ENCODE assay signal across 10 mouse cellular contexts in genomic region chr11:114178746-114179472, GRCm38 (mm10).
DNase-seq lines count a peak whose midpoint lies in the region; ATAC-seq lines count a peak whose summit lies in the region.
"Had no signal": no experiment of that assay in that cellular context is flagged by ENCODE, and none has a peak within 500 bp of the region (broad histone marks: within the 10 kb centered on the region; RNA-seq: fewer than 3 reads in every experiment).

No protein-coding gene starts in this region.

- ATAC-seq in heart, embryonic 15.5 days (replicated peaks; ENCODE audit: insufficient number of reproducible peaks, insufficient read depth, low FRiP score, low read depth), result no peak; the same call in 1 of the 2 replicates
- no peak for ATAC-seq in heart, embryonic 11.5 days (replicated peaks; ENCODE audit: insufficient number of reproducible peaks, low FRiP score, low TSS enrichment)
- ATAC-seq in midbrain, embryonic 13.5 days, result no peak
- no peak for ATAC-seq in midbrain, embryonic 14.5 days (ENCODE audit: low FRiP score, low TSS enrichment)
- ATAC-seq in stomach, embryonic 16.5 days (ENCODE audit: insufficient read depth, low FRiP score), result 0 out of 2 replicates have a peak, but pooled peaks have one; percentile 27
- ATAC-seq: intestine, postnatal 0 days had no signal

- no peak overlapping the region for H3K4me2 ChIP-seq in heart, embryonic 15.5 days
- H3K4me2 ChIP-seq in heart, embryonic 11.5 days, result no peak overlapping the region
- no peak overlapping the region for H3K4me2 ChIP-seq in midbrain, embryonic 13.5 days (replicated peaks)
- no peak overlapping the region for H3K4me2 ChIP-seq in midbrain, embryonic 14.5 days (ENCODE audit: low read length)
- H3K4me2 ChIP-seq in stomach, embryonic 16.5 days (ENCODE audit: low read depth, low read length), result no peak overlapping the region

- H3K9ac ChIP-seq in heart, embryonic 15.5 days, result no peak overlapping the region
- no peak overlapping the region for H3K9ac ChIP-seq in heart, embryonic 11.5 days (ENCODE audit: low read depth, low read length)
- 0 out of 2 replicates have a peak overlapping the region, but pooled peaks have one; percentile 14 for H3K9ac ChIP-seq in midbrain, embryonic 13.5 days (replicated peaks)
- H3K9ac ChIP-seq in midbrain, embryonic 14.5 days (replicated peaks; ENCODE audit: low read length), result no peak overlapping the region
- no peak overlapping the region for H3K9ac ChIP-seq in stomach, embryonic 16.5 days (ENCODE audit: low read length)

- 64% methylated on average over 6 of the region's 6 CpGs for WGBS in heart, embryonic 15.5 days
- WGBS in heart, embryonic 11.5 days (ENCODE audit: insufficient replicate concordance), result 69% methylated on average over 6 of the region's 6 CpGs
- 64% methylated on average over 6 of the region's 6 CpGs for WGBS in midbrain, embryonic 13.5 days
- WGBS in midbrain, embryonic 14.5 days, result 56% methylated on average over 6 of the region's 6 CpGs
- 56% methylated on average over 6 of the region's 6 CpGs for WGBS in stomach, embryonic 16.5 days

- no peaks in the 10 kb centered on the region for H3K9me3 ChIP-seq in heart, embryonic 15.5 days (replicated peaks)
- no peaks in the 10 kb centered on the region for H3K9me3 ChIP-seq in heart, embryonic 11.5 days (replicated peaks; ENCODE audit: control insufficient read depth, low read length)
- H3K9me3 ChIP-seq in midbrain, embryonic 13.5 days, result no peaks in the 10 kb centered on the region
- H3K9me3 ChIP-seq in midbrain, embryonic 14.5 days (ENCODE audit: control insufficient read depth, low read length), result no peaks in the 10 kb centered on the region
- no peaks in the 10 kb centered on the region for H3K9me3 ChIP-seq in stomach, embryonic 16.5 days (replicated peaks; ENCODE audit: control insufficient read depth, low read length)

- no peak overlapping the region for H3K4me3 ChIP-seq in heart, embryonic 15.5 days
- no peak overlapping the region for H3K4me3 ChIP-seq in heart, embryonic 11.5 days (ENCODE audit: low read depth, low read length)
- H3K4me3 ChIP-seq in midbrain, embryonic 13.5 days (replicated peaks), result no peak overlapping the region
- H3K4me3 ChIP-seq in midbrain, embryonic 14.5 days (replicated peaks; ENCODE audit: low read depth, low read length), result no peak overlapping the region
- H3K4me3 ChIP-seq in stomach, embryonic 16.5 days (replicated peaks; ENCODE audit: low read length), result no peak overlapping the region
- H3K4me3 ChIP-seq: heart, adult 2 months had no signal

- H3K4me1 ChIP-seq in heart, embryonic 15.5 days (replicated peaks), result peaks cover 24% of the 10 kb centered on the region
- peaks cover 12% of the 10 kb centered on the region; the same call in 1 of the 2 replicates for H3K4me1 ChIP-seq in heart, embryonic 11.5 days (ENCODE audit: control insufficient read depth, insufficient read depth, low read length)
- H3K4me1 ChIP-seq in midbrain, embryonic 13.5 days (replicated peaks), result peaks cover 47% of the 10 kb centered on the region
- peaks cover 9% of the 10 kb centered on the region for H3K4me1 ChIP-seq in midbrain, embryonic 14.5 days (ENCODE audit: control insufficient read depth, insufficient read depth, low read length)
- H3K4me1 ChIP-seq in stomach, embryonic 16.5 days (ENCODE audit: control insufficient read depth, insufficient read depth, low read length), result 0 out of 2 replicates have a peak, but pooled peaks cover 4% of the 10 kb centered on the region

- H3K27ac ChIP-seq in heart, embryonic 15.5 days, result peak overlapping the region; percentile 57
- H3K27ac ChIP-seq in heart, embryonic 11.5 days (ENCODE audit: low read depth, low read length), result no peak overlapping the region
- no peak overlapping the region for H3K27ac ChIP-seq in midbrain, embryonic 13.5 days
- H3K27ac ChIP-seq in midbrain, embryonic 14.5 days (replicated peaks; ENCODE audit: low read depth, low read length), result no peak overlapping the region
- no peak overlapping the region for H3K27ac ChIP-seq in stomach, embryonic 16.5 days (ENCODE audit: low read length)
- H3K27ac ChIP-seq: heart, adult 2 months had no signal

- no peaks in the 10 kb centered on the region for H3K36me3 ChIP-seq in heart, embryonic 15.5 days
- no peaks in the 10 kb centered on the region for H3K36me3 ChIP-seq in heart, embryonic 11.5 days (ENCODE audit: control insufficient read depth, insufficient read depth, low read length)
- no peaks in the 10 kb centered on the region for H3K36me3 ChIP-seq in midbrain, embryonic 13.5 days
- H3K36me3 ChIP-seq in midbrain, embryonic 14.5 days (ENCODE audit: control insufficient read depth, insufficient read depth, low read length), result no peaks in the 10 kb centered on the region
- H3K36me3 ChIP-seq in stomach, embryonic 16.5 days (ENCODE audit: control insufficient read depth, insufficient read depth, low read length), result no peaks in the 10 kb centered on the region

- peak; percentile 25 for DNase-seq in adrenal gland, postnatal 10 days
- no peak for DNase-seq in adrenal gland, postnatal 36 days
- no peak for DNase-seq in midbrain, embryonic 14.5 days
- no peak for DNase-seq in liver

- no peaks in the 10 kb centered on the region for H3K27me3 ChIP-seq in heart, embryonic 15.5 days
- H3K27me3 ChIP-seq in heart, embryonic 11.5 days (ENCODE audit: control insufficient read depth, insufficient read depth, low read length), result no peaks in the 10 kb centered on the region
- peaks cover 5% of the 10 kb centered on the region; the same call in 1 of the 2 replicates for H3K27me3 ChIP-seq in midbrain, embryonic 13.5 days
- H3K27me3 ChIP-seq in midbrain, embryonic 14.5 days (ENCODE audit: control insufficient read depth, insufficient read depth, low read length), result no peaks in the 10 kb centered on the region
- no peaks in the 10 kb centered on the region for H3K27me3 ChIP-seq in stomach, embryonic 16.5 days (ENCODE audit: control insufficient read depth, insufficient read depth, low read length)
